Mouse (Mus musculus) megakaryocyte, embryonic 14.5 days (primary cell): Measurements from ENCODE around the gene Atp1b3. TPM values are rescaled to one million over a fixed set of nuclear protein-coding genes. Genes with fewer than 3 reads are reported as not detected.
A peak's percentile ranks its signal among the peaks of the same experiment; 100 is the strongest.

Experiments used
- H3K27me3 ChIP-seq: replicated peaks from 2 replicates; pipeline ENCODE3; 2012; ENCODE audit warnings: inconsistent platforms
- H3K36me3 ChIP-seq: replicated peaks from 2 replicates; pipeline ENCODE3; 2012; ENCODE audit warnings: low read length, inconsistent platforms, mixed read lengths
- H3K4me1 ChIP-seq: 2 replicates; pipeline ENCODE4 v1.6.1; 2012; ENCODE audit warnings: inconsistent platforms
- H3K4me3 ChIP-seq: replicated peaks from 2 replicates; pipeline ENCODE3; 2012; ENCODE audit warnings: moderate library complexity, mild to moderate bottlenecking, inconsistent platforms
- H3K9me3 ChIP-seq: 2 replicates; pipeline ENCODE4 v1.6.1; 2012; ENCODE audit warnings: inconsistent platforms
- FLI1 ChIP-seq: IDR thresholded peaks from 2 replicates; pipeline ENCODE4 v1.6.1; 2012; ENCODE audit warnings: low read length, inconsistent platforms, mixed read lengths
- GATA1 ChIP-seq: IDR thresholded peaks from 3 replicates; pipeline ENCODE4 v1.6.1; 2012; ENCODE audit warnings: mixed read lengths, low read length, inconsistent platforms, borderline replicate concordance
- polyA plus RNA-seq: library from polyadenylated mRNA; stranded (reverse); fragments of >175 nt; gene quantifications from 2 replicates; pipeline ENCODE4 v1.2.3, GENCODE M21; 2012; ENCODE audit warnings: low replicate concordance; ENCODE audit not compliant: insufficient read depth

The Atp1b3 gene
- polyA plus RNA-seq, 1 experiment: 124 TPM

- TF ChIP-seq FLI1 (no peak), GATA1 (no peak)
- H3K4me1 ChIP-seq: peaks cover 50% of the 10 kb centered on the region
- H3K27me3 ChIP-seq: no peaks in the 10 kb centered on the region
- H3K9me3 ChIP-seq: peaks cover 4% of the 10 kb centered on the region; the same call in 1 of the 2 replicates
- H3K4me3 ChIP-seq: no peak overlapping the region
- H3K36me3 ChIP-seq: peaks cover 2% of the 10 kb centered on the region
These were observed 27.7 kb upstream of the Atp1b3 start for GRCm38 (mm10) chr9:96391921-96392320.

- Histone ChIP-seq H3K9me3 (peaks cover 10% of the 10 kb centered on the region), H3K4me3 (no peak overlapping the region), H3K36me3 (peaks cover 6% of the 10 kb centered on the region), H3K27me3 (no peaks in the 10 kb centered on the region), H3K4me1 (peaks cover 71% of the 10 kb centered on the region)
- TF ChIP-seq GATA1: no peak
- no peak for TF ChIP-seq FLI1
These were observed 19.7 kb upstream of the Atp1b3 start for GRCm38 (mm10) chr9:96383714-96384487.

GRCm38 (mm10) chr9:96382756-96383155 lies 18.5 kb upstream of the Atp1b3 start:
- Histone ChIP-seq H3K27me3 (no peaks in the 10 kb centered on the region), H3K9me3 (peaks cover 10% of the 10 kb centered on the region), H3K4me3 (no peak overlapping the region), H3K4me1 (peaks cover 78% of the 10 kb centered on the region), H3K36me3 (peaks cover 6% of the 10 kb centered on the region)
- TF ChIP-seq FLI1: no peak
- no peak for TF ChIP-seq GATA1

DNA sequence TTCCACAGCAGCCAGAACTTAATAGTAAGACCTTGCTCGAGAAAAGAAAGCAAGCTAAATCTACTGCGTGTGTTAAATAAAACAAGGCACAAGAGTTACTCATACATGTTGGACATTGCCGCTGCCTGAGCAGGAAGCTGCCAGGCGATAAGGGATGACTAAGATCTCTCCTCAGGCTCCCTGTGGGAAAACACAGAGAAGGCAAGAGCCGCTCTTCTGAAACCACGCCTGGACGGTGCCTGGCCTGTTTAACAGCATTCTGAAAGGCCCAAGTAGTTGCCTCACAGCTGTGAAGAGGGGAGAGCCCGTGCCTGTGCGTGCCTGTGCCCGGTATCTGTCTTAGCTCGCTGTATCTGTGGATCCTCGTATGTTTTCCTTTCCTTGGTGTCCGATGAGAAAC lies 17.2 kb upstream of the Atp1b3 start:
- Histone ChIP-seq H3K4me3 (peak overlapping the region; percentile 86), H3K27me3 (no peaks in the 10 kb centered on the region), H3K4me1 (peaks cover 74% of the 10 kb centered on the region), H3K9me3 (peaks cover 15% of the 10 kb centered on the region), H3K36me3 (peaks cover 4% of the 10 kb centered on the region)
- peak; percentile 63; the same call in 1 of the 3 replicates for TF ChIP-seq GATA1
- no peak for TF ChIP-seq FLI1

DNA sequence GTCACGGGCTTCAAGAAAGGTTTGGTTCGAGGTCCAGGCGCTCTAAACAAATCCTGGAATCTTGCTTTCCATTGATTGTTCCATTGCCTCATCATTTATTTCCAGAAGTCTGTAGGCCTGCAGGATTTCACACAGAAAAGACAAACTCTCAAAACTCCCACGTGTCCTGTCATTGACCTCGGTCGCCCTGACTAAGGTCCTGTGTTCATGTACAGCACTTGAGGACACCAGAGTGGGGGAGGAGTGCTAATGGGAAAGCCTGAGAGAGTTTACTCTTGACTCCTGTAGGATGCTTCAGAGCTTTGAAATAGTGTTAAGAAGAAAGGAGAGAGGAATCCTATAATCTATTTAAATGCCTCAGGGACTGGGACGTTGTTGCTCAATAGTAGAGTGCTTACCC lies 15.3 kb upstream of the Atp1b3 start:
- Histone ChIP-seq H3K4me1 (peaks cover 60% of the 10 kb centered on the region), H3K36me3 (peaks cover 4% of the 10 kb centered on the region), H3K27me3 (no peaks in the 10 kb centered on the region), H3K9me3 (peaks cover 15% of the 10 kb centered on the region), H3K4me3 (no peak overlapping the region)
- TF ChIP-seq FLI1 (no peak), GATA1 (no peak)

- Histone ChIP-seq H3K4me3 (no peak overlapping the region), H3K4me1 (peaks cover 54% of the 10 kb centered on the region), H3K36me3 (no peaks in the 10 kb centered on the region), H3K9me3 (peaks cover 9% of the 10 kb centered on the region), H3K27me3 (no peaks in the 10 kb centered on the region)
- TF ChIP-seq GATA1: no peak
- no peak for TF ChIP-seq FLI1
These were observed 14.5 kb upstream of the Atp1b3 start for GRCm38 (mm10) chr9:96378747-96379146.

DNA sequence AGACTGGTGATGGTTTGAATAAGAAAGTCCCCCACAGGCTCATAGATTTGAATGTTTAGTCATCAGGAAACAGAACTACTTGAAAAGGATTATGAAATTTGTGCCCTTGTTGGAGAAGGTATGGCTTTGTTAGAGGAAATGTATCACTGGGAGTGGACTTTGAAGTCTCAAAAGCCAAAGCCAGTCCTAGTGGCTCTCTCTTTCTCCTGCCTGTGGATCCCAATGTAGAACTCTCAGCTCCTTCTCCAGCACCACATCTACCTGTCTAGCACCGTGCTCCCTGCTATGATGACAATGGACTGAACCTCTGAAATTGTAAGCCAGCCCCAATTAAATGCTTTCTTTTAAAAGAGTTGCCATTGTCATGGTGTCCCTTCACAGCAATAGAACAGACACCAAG lies 12.9 kb upstream of the Atp1b3 start:
- Histone ChIP-seq H3K4me1 (peaks cover 38% of the 10 kb centered on the region), H3K4me3 (no peak overlapping the region), H3K27me3 (no peaks in the 10 kb centered on the region), H3K9me3 (peaks cover 8% of the 10 kb centered on the region), H3K36me3 (no peaks in the 10 kb centered on the region)
- no peak for TF ChIP-seq GATA1
- no peak for TF ChIP-seq FLI1

GRCm38 (mm10) chr9:96375819-96376218 lies 11.6 kb upstream of the Atp1b3 start:
- Histone ChIP-seq H3K4me1 (peaks cover 33% of the 10 kb centered on the region), H3K4me3 (no peak overlapping the region), H3K9me3 (peaks cover 8% of the 10 kb centered on the region), H3K27me3 (no peaks in the 10 kb centered on the region), H3K36me3 (no peaks in the 10 kb centered on the region)
- TF ChIP-seq GATA1 (no peak), FLI1 (no peak)

DNA sequence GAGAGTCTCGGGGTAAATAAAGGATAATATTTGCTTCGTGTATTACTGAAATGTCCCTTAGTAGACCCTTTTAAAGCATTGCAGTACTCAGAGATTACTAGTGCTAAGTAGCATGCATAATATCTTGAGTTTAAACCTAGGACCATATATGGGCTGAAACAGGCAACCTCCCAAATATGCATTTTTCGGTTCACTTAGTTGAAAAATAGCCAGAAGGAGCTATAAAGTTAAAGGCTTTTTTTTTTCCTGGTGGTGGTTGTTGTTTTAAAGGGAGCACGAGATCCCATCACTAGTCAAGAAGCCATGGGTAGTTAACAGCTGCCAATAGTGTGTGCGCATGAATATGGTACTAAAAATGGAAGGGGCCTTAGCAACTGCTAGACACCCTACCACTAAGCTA lies 6.8 kb upstream of the Atp1b3 start:
- Histone ChIP-seq H3K4me1 (peaks cover 38% of the 10 kb centered on the region), H3K4me3 (no peak overlapping the region), H3K27me3 (no peaks in the 10 kb centered on the region), H3K36me3 (peaks cover 4% of the 10 kb centered on the region), H3K9me3 (no peaks in the 10 kb centered on the region)
- TF ChIP-seq GATA1 (no peak), FLI1 (no peak)

- H3K27me3 ChIP-seq: no peaks in the 10 kb centered on the region
- H3K4me1 ChIP-seq: peaks cover 41% of the 10 kb centered on the region
- no peak for TF ChIP-seq FLI1
- no peak for TF ChIP-seq GATA1
- H3K9me3 ChIP-seq: no peaks in the 10 kb centered on the region
- peak overlapping the region; percentile 76 for H3K4me3 ChIP-seq
- H3K36me3 ChIP-seq: peaks cover 4% of the 10 kb centered on the region
These were observed 5.6 kb upstream of the Atp1b3 start for GRCm38 (mm10) chr9:96369654-96370384.
